Mouse (Mus musculus): ENCODE data around the gene Psmc1. TPM values are rescaled to one million over a fixed set of nuclear protein-coding genes. Genes with fewer than 3 reads are reported as not detected.

The Psmc1 gene
- 5.3 and 26.1 TPM in 2 replicates for polyA plus RNA-seq (2012; ENCODE audit: low replicate concordance)

GRCm38 (mm10) chr12:100109986-100110696 is at the start of gene Psmc1:
Gene Psmc1 (plus strand): TSS chr12:100110154.

GRCm38 (mm10) chr12:100159261-100159975 is 49.5 kb downstream of the Psmc1 start, which contains the start of gene Nrde2:
Gene Nrde2 (minus strand): TSS chr12:100159653.

Other genes with a start within 250 kb of the Psmc1 start
- 0.82 TPM in 1 of 2 replicates, not detected in the other for gene Efcab11, start 225.7 kb upstream of the Psmc1 start, polyA plus RNA-seq (2012; ENCODE audit: low replicate concordance)
- 3.2 and 8.3 TPM in 2 replicates for gene Tdp1, start 225.6 kb upstream of the Psmc1 start, polyA plus RNA-seq (2012; ENCODE audit: low replicate concordance)
- gene Kcnk13, start 145.7 kb upstream of the Psmc1 start, polyA plus RNA-seq (2012; ENCODE audit: low replicate concordance): 1.9 and 2.6 TPM in 2 replicates
- gene Nrde2, start 49.5 kb downstream of the Psmc1 start, polyA plus RNA-seq (2012; ENCODE audit: low replicate concordance): 7.7 and 8.6 TPM in 2 replicates
- 981 and 1,646 TPM in 2 replicates for gene Calm1, start 89.3 kb downstream of the Psmc1 start, polyA plus RNA-seq (2012; ENCODE audit: low replicate concordance)